Mouse (Mus musculus): ENCODE data around the gene Batf. TPM values are rescaled to one million over a fixed set of nuclear protein-coding genes. Genes with fewer than 3 reads are reported as not detected.

Gene Batf
- polyA plus RNA-seq, 1 experiment from 2014 or later: 4.7 TPM

GRCm38 (mm10) chr12:85746696-85747219 is 60.3 kb downstream of the Batf start:
- Histone ChIP-seq H3K4me1 (peaks cover 20% of the 10 kb centered on the region), H3K27ac (peak overlapping the region; percentile 77), H3K9me3 (no peaks in the 10 kb centered on the region), H3K27me3 (ENCODE audit: insufficient read depth, poor library complexity, severe bottlenecking) (peaks cover 15% of the 10 kb centered on the region), H3K4me3 (peak overlapping the region; percentile 69), H3K36me3 (no peaks in the 10 kb centered on the region)
- no peak for DNase-seq (ENCODE audit: low spot score)
- WGBS: 15% methylated on average over 21 of the region's 21 CpGs

GRCm38 (mm10) chr12:85747343-85747742 is 60.9 kb downstream of the Batf start:
- H3K27ac ChIP-seq: no peak overlapping the region
- H3K4me1 ChIP-seq: peaks cover 20% of the 10 kb centered on the region
- no peak for DNase-seq (ENCODE audit: low spot score)
- no peaks in the 10 kb centered on the region for H3K9me3 ChIP-seq
- H3K36me3 ChIP-seq: no peaks in the 10 kb centered on the region
- 77% methylated on average over 10 of the region's 10 CpGs for WGBS
- peak overlapping the region; percentile 69 for H3K4me3 ChIP-seq
- peaks cover 15% of the 10 kb centered on the region for H3K27me3 ChIP-seq (ENCODE audit: insufficient read depth, poor library complexity, severe bottlenecking)

GRCm38 (mm10) chr12:85749861-85750260 is 63.4 kb downstream of the Batf start:
- H3K9me3 ChIP-seq: no peaks in the 10 kb centered on the region
- H3K4me1 ChIP-seq: peaks cover 26% of the 10 kb centered on the region
- H3K36me3 ChIP-seq: no peaks in the 10 kb centered on the region
- H3K4me3 ChIP-seq: no peak overlapping the region
- 83% methylated on average over 9 of the region's 9 CpGs for WGBS
- H3K27ac ChIP-seq: no peak overlapping the region
- peaks cover 15% of the 10 kb centered on the region for H3K27me3 ChIP-seq (ENCODE audit: insufficient read depth, poor library complexity, severe bottlenecking)
- no peak for DNase-seq (ENCODE audit: low spot score)

GRCm38 (mm10) chr12:85752116-85752515 is 65.6 kb downstream of the Batf start:
- no peak for DNase-seq (ENCODE audit: low spot score)
- Histone ChIP-seq H3K4me1 (peaks cover 17% of the 10 kb centered on the region), H3K4me3 (no peak overlapping the region), H3K27me3 (ENCODE audit: insufficient read depth, poor library complexity, severe bottlenecking) (peaks cover 9% of the 10 kb centered on the region), H3K9me3 (no peaks in the 10 kb centered on the region), H3K36me3 (no peaks in the 10 kb centered on the region), H3K27ac (no peak overlapping the region)
- WGBS: 86% methylated on average over 6 of the region's 6 CpGs

- DNase-seq (ENCODE audit: low spot score): no peak
- Histone ChIP-seq H3K4me1 (peaks cover 7% of the 10 kb centered on the region; the same call in 1 of the 2 replicates), H3K27me3 (ENCODE audit: insufficient read depth, poor library complexity, severe bottlenecking) (no peaks in the 10 kb centered on the region), H3K4me3 (no peak overlapping the region), H3K27ac (no peak overlapping the region), H3K36me3 (no peaks in the 10 kb centered on the region), H3K9me3 (no peaks in the 10 kb centered on the region)
- 43% methylated on average over 2 of the region's 2 CpGs for WGBS
Measured at GRCm38 (mm10) chr12:85753223-85753622, 66.8 kb downstream of the Batf start.

GRCm38 (mm10) chr12:85754611-85755265 is 68.3 kb downstream of the Batf start:
- 47% methylated on average over 5 of the region's 5 CpGs for WGBS
- no peak for DNase-seq (ENCODE audit: low spot score)

GRCm38 (mm10) chr12:85756455-85756854 is 70.0 kb downstream of the Batf start:
- Histone ChIP-seq H3K4me3 (no peak overlapping the region), H3K36me3 (no peaks in the 10 kb centered on the region), H3K9me3 (no peaks in the 10 kb centered on the region), H3K4me1 (peaks cover 8% of the 10 kb centered on the region), H3K27me3 (ENCODE audit: insufficient read depth, poor library complexity, severe bottlenecking) (no peaks in the 10 kb centered on the region), H3K27ac (no peak overlapping the region)
- WGBS: 74% methylated on average over 3 of the region's 3 CpGs
- no peak for DNase-seq (ENCODE audit: low spot score)

More at GRCm38 (mm10) chr12:85754611-85755265, 68.3 kb downstream of the Batf start:
- Histone ChIP-seq H3K27me3 (ENCODE audit: insufficient read depth, poor library complexity, severe bottlenecking) (no peaks in the 10 kb centered on the region), H3K27ac (no peak overlapping the region), H3K4me1 (peaks cover 7% of the 10 kb centered on the region; the same call in 1 of the 2 replicates), H3K36me3 (no peaks in the 10 kb centered on the region), H3K4me3 (no peak overlapping the region), H3K9me3 (no peaks in the 10 kb centered on the region)

GRCm38 (mm10) chr12:85757074-85757473 is 70.6 kb downstream of the Batf start:
- Histone ChIP-seq H3K27me3 (ENCODE audit: insufficient read depth, poor library complexity, severe bottlenecking) (no peaks in the 10 kb centered on the region), H3K4me3 (no peak overlapping the region), H3K27ac (no peak overlapping the region), H3K4me1 (peaks cover 15% of the 10 kb centered on the region), H3K9me3 (no peaks in the 10 kb centered on the region), H3K36me3 (no peaks in the 10 kb centered on the region)
- 68% methylated on average over 3 of the region's 3 CpGs for WGBS
- no peak for DNase-seq (ENCODE audit: low spot score)

Small RNA genes within 50 kb of the gene (microRNA-seq; reads per million reads assigned to microRNA genes)
- not detected for gene Gm47285

Other genes starting within 250 kb of the Batf start
- 6.1 and 7.5 TPM in 2 replicates for gene Fos, start 212.8 kb upstream of the Batf start, polyA plus RNA-seq (2016; fragmentation: Nextera tagmentation; extraction: Ambion mirVana)
- 0.63 and 0.68 TPM in 2 replicates for gene Jdp2, start 87.6 kb upstream of the Batf start, polyA plus RNA-seq (2016; fragmentation: Nextera tagmentation; extraction: Ambion mirVana)
- 4.9 and 7.8 TPM in 2 replicates for gene Flvcr2, start 59.9 kb downstream of the Batf start, polyA plus RNA-seq (2016; fragmentation: Nextera tagmentation; extraction: Ambion mirVana)
- gene Erg28, start 137.9 kb downstream of the Batf start, polyA plus RNA-seq (2016; fragmentation: Nextera tagmentation; extraction: Ambion mirVana): 109 and 114 TPM in 2 replicates
- 14.9 and 18.1 TPM in 2 replicates for gene Ttll5, start 138.0 kb downstream of the Batf start, polyA plus RNA-seq (2016; fragmentation: Nextera tagmentation; extraction: Ambion mirVana)

All from heart, embryonic 10.5 days (tissue).